Mouse (Mus musculus) left cerebral cortex, postnatal 25 days (tissue): Measurements from ENCODE around the gene Gast. TPM values are rescaled to one million over a fixed set of nuclear protein-coding genes. Genes with fewer than 3 reads are reported as not detected.
"Not testable (repeated sequence)": the region's sequence is repeated elsewhere in the genome, so short reads cannot be mapped to it uniquely, and the experiment has no call there.

ENCODE experiments used
- DNase-seq, 2 experiments: peaks; one replicate each; pipeline ENCODE4 v3.0.0; 2022; ENCODE audit warnings: low spot score in 2 of 2, mixed read lengths in 1 of 2
- intact Hi-C: fragments of 180-260 bp; cut with DNase I; formaldehyde crosslinking; loops from one replicate; pipeline ENCODE4 v1.15.1; 2025
- total RNA-seq, 2 experiments: library from RNA; stranded (reverse); gene quantifications; 2 replicates each; pipeline ENCODE4 v1.2.3; 2021

Gene Gast
- total RNA-seq, 2 experiments from 2014 or later, result not detected

DNA sequence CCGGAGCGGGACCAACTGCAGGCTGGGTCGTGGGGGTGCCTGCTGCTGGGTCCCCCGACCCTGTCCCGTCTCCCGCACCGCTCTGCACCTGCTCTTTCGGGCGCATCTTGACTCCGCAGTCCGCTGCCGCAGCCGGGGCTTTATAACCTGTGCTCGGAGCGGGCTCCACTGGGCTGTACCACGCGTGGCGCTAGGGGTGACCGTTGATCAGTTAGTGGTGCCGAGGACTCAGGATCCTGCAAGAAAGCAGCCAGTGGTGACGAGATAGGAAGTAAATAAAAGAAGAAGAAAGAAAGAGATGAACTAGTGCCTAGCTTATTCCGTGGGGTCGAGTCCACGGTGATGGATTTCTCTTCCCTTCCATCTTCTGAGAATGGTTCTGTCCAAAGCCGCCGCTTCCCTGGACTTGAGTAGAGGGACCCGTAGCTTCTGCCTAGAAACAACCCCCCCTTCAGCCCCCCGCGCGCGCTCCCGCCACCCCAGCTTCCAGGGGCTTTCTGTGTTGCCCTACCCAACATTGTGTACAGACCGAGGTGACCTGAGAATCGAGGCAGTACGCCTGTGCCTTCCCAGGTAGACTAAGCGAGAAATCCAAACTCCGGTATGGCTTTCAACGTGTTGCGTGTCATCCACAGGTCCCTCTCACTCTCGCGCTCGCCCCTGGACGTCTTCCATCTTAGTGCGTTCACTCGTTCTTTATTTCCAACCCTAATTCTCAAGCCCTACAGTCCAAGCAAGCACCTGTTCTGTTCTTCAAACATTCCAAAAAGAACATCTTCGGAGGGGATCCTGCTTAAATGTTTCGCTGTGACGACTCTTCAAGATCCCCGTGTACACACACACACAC is 22.0 kb downstream of the Gast start, which contains the start of gene Hap1:
Gene Hap1, minus strand, starts transcription at position 157 of the 847 bp plus-strand sequence.
- intact Hi-C loops, result loop anchor here (5.0 kb wide), 1 partner anchor 201 kb away; no protein-coding TSS in a partner anchor
- DNase-seq, result peak; percentile 62 to 80

- intact Hi-C loops, result loop anchor here (5.0 kb wide), 1 partner anchor 200 kb away; no protein-coding TSS in a partner anchor
- no peak for DNase-seq
These were observed 22.6 kb downstream of the Gast start for GRCm38 (mm10) chr11:100356819-100357211.

GRCm38 (mm10) chr11:100357408-100357807 is 23.2 kb downstream of the Gast start:
- intact Hi-C loops, result loop anchor here (5.0 kb wide), 1 partner anchor 200 kb away; no protein-coding TSS in a partner anchor

GRCm38 (mm10) chr11:100360175-100360574 is 26.0 kb downstream of the Gast start:
- intact Hi-C loops, result no loop called here
- no peak for DNase-seq

More at GRCm38 (mm10) chr11:100357408-100357807, 23.2 kb downstream of the Gast start:
- no peak for DNase-seq

GRCm38 (mm10) chr11:100361059-100361458 is 26.9 kb downstream of the Gast start:
- DNase-seq, intact Hi-C loops: not testable (repeated sequence)

DNA sequence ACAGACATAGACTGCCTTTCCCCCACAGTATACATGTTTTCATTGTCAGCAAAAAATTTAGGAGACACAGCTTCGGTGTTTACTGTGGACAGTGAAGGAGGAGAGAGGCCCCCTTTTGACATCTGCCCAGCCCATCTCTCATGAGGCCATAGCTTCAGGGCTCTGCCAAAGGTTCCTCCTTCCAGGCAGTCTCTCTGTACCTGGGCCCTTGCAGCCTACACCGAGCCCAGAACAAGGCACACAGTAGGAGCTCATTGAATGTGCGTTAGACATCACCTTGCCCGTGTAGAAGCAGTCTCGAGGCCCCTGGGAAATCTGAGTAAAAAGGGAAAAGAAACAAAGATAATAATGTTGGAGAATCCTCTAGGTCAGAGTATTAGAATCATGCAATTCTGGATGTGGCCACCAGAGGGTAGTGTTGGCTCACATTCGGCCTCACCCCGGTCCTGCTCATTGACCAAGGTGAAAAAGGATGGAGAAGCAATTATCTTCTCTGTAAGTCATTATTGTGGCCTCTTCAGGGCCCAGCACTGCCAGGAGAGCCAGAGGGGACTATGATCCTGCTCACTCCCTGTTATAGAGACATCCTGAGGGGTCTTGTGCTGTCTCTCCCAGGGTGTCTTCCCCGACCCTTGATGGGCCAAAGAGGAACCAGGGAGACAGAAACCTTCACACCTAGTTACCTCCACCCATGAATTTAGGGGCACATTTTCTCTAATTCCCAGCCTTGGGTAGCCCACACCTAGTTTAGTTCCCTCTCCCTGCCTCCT is 28.2 kb downstream of the Gast start:
- intact Hi-C loops, result loop anchor here (1.0 to 2.0 kb wide), 2 partner anchors 46 to 110 kb away; partner anchors contain the start of gene Klhl11
- peak; percentile 73 to 82 for DNase-seq

DNA sequence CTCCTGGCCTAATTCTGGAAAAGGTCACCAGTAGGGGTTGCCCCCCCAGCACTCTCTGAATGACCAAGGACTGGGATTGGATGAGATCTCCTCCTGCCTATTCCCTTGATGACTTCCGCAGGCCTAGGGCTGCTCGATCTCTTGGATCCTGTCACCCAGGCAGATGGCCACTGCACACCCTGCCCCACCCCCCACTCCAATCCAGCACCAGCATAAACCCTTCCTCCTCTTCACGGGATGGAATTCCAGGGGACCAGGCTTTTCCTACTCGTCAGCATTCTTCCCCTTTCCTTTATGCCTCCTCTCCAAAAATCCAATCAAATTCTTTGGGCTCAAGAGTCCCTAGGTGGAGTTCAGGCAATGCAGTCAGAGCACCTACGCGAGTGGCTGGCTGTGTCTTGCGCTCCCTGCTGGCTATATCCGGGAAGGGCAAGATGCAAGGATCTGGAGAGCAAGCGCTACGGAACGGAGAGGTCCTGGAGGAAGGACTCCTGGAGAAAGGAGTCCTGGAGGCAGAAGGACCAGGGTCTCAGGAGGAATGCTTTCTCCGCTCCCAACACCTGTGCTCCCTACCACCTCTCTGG is 28.9 kb downstream of the Gast start:
- intact Hi-C loops, result loop anchor here (1.0 to 2.0 kb wide), 2 partner anchors 45 to 110 kb away; partner anchors contain the start of gene Klhl11

DNA sequence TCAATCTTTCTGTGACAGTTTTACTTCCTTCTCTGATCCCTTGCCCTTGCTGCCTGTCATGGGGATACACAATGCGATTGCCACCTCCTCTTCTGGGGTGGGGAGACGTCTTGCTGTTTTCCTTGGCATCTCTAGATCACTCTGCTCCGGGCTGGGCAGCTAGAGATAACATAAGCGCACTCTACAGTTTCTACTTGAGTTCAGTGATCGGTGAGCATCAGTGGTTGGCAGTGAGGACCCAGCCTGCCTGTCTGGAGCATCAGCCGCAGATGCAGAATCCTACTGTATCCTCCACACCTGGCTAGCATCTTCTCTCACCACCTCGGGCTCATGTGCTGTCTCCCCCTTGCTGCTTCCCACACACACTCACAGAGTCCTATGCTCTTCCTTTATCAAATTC is 34.9 kb downstream of the Gast start:
- no peak for DNase-seq
- intact Hi-C loops, result no loop called here

More for the DNA sequence above, 28.9 kb downstream of the Gast start:
- peak; percentile 60 to 69 for DNase-seq

DNA sequence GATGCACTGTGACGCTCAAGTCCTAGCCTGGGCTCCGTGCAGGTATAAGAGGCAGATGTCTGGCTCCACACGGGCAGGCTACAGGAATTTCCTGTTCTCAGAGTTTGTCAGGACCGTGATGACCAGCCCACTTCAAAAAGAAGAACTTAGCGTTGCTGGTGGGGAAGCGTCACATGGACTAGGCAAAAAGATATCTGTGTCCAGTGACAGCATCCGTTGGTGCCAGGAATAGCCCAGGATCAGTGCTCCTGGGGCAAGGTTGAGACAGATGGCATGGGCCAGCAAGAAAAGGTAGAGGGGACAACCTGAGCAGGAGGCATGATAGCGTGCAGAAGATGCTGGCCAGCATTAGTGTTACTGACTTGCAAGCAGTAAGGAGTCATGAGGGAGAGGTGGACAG is 35.6 kb downstream of the Gast start:
- no peak for DNase-seq
- intact Hi-C loops, result no loop called here

DNA sequence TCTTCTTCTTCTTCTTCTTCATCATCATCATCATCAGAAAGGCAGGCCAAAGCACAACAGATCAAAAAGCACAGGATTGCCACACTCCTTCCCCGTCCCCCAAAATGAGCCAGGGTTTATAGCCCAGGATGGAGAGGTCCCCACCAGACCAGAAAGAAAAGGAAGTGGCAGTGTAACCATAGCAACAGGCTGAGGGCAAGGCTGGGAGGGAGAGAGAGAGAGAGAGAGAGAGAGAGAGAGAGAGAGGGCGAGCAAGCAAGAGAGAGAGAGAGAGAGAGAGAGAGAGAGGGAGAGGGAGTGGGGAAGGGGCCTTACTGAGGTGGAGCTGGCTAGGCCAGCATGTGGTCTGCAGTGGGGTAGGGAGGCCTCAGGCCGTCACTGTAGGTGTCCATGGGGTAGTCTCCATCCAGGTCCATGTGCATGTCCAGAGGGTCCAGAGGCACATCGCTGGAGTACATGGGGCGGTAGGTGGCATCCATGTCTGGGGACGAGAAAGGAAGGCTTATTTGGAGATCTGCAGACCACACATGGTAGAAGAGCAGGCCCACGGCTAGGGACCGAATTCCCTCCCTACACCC is 37.9 kb downstream of the Gast start:
- no peak for DNase-seq
- intact Hi-C loops, result no loop called here

GRCm38 (mm10) chr11:100375127-100375526 is 40.9 kb downstream of the Gast start:
- intact Hi-C loops, result no loop called here
- no peak for DNase-seq

DNA sequence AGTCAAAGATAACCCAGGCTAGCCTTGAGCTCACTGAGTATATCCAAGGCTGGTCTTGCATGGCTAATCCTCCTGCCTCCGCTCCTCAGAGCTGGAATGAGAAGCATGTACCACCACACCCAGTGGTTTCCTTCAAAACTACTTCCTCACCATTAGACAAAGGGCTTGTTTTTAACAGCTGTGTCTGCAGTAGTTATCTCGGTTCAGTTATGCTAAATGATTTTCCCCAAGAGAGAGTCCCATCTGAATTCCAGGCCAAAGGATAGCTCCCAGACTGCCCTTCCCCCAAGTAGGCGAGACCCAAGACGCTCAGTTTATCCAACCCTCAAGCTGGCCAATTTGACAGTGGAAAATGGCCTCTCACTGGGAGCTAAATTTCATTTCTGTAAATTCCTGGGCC is 41.8 kb downstream of the Gast start:
- no peak for DNase-seq
- intact Hi-C loops, result no loop called here

- intact Hi-C loops, result no loop called here
- DNase-seq, result no peak
These were observed 42.7 kb downstream of the Gast start for GRCm38 (mm10) chr11:100376746-100377389.

DNA sequence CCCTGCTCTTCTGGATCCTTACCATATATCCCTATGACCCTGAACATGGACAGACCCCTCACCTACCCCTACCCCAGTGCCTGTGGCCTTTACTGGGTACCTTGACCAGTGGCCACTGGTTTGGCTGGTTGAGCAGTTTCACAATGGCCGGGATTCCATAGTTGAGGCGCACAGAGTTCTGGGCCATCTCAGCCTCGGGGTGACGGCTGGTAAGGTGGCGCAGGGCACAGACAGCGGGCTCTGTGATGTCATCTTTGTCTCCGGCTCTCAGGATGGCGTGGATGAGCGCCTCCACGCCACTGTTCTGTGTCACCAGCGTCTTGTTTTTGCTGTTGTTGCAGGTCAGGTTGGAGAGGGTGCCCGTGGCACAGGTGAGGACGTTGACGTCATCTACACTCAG is 43.8 kb downstream of the Gast start:
- intact Hi-C loops, result no loop called here
- no peak for DNase-seq

- intact Hi-C loops, result no loop called here
- no peak for DNase-seq
These were observed 44.2 kb downstream of the Gast start for GRCm38 (mm10) chr11:100378446-100378845.

DNA sequence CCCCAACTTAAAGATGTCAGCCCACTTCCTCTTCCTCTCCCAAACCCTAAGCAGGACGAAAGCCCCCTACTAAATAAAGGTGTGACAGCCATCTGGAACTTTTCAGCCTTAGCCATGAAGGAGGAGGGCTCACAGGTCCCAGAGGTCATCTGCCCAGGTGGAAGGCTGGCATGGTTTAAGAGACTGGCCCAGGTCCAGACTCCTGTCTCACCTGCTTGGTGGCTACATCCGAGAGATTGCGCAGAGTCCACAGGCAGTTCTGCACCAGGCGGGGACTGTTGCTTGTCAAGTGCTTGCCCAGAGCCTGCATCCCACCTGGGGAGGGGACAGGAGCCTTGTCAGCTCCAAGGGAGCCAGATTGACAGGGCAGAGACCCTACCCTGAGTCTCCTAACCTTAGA is 45.1 kb downstream of the Gast start:
- no peak for DNase-seq
- intact Hi-C loops, result no loop called here

- intact Hi-C loops, result no loop called here
- DNase-seq, result no peak
These were observed 48.5 kb downstream of the Gast start for GRCm38 (mm10) chr11:100382682-100383081.

- no peak for DNase-seq
- intact Hi-C loops, result no loop called here
These were observed 50.8 kb downstream of the Gast start for GRCm38 (mm10) chr11:100385016-100385415.

- DNase-seq, result no peak
- intact Hi-C loops, result no loop called here
These were observed 52.4 kb downstream of the Gast start for GRCm38 (mm10) chr11:100386586-100386985.
